Mouse (Mus musculus): ENCODE data around the gene Abcb8. TPM values are rescaled to one million over a fixed set of nuclear protein-coding genes. Genes with fewer than 3 reads are reported as not detected.
A peak's percentile ranks its signal among the peaks of the same experiment; 100 is the strongest.
"Not testable (repeated sequence)": the region's sequence is repeated elsewhere in the genome, so short reads cannot be mapped to it uniquely, and the experiment has no call there.

The Abcb8 gene
- total and polyA plus RNA-seq, 3 experiments, result 76.9 to 124 TPM; not detected in 1

GRCm38 (mm10) chr5:24394165-24394894 is 867 bp downstream of the Abcb8 start (continued):
- peak; percentile 61 for TF ChIP-seq ETS1 (IDR thresholded peaks at IDR 0.05; ENCODE audit: low read depth, low read length)
- peak; percentile 97 for TF ChIP-seq POLR2AphosphoS2 (IDR thresholded peaks at IDR 0.05; ENCODE audit: low read length)
- peak; percentile 24; the same call in 1 of the 2 replicates for TF ChIP-seq MXI1 (IDR thresholded peaks at IDR 0.05; ENCODE audit: low read depth, low read length)
- TF ChIP-seq KAT2A (conservative IDR thresholded peaks at IDR 0.05; ENCODE audit: low read depth, low read length), result peak; percentile 72
- peak; percentile 93 for TF ChIP-seq HCFC1 (IDR thresholded peaks at IDR 0.05; ENCODE audit: low read depth, low read length)
- no peak for TF ChIP-seq ZKSCAN1 (IDR thresholded peaks at IDR 0.05; ENCODE audit: low read depth, low read length)
- peak; percentile 2 for TF ChIP-seq RAD21 (IDR thresholded peaks at IDR 0.05; ENCODE audit: low read depth, low read length)
- no peak for TF ChIP-seq UBTF (IDR thresholded peaks at IDR 0.05; ENCODE audit: borderline replicate concordance, insufficient read depth, low read depth, low read length)
- 0 out of 2 replicates have a peak, but pooled peaks have one; percentile 46 for TF ChIP-seq ZNF384 (IDR thresholded peaks at IDR 0.05; ENCODE audit: low read depth, low read length)
- no peak for TF ChIP-seq MAFK (IDR thresholded peaks at IDR 0.05; ENCODE audit: borderline replicate concordance, low read depth, low read length)
- peak; percentile 66; the same call in 1 of the 2 replicates for TF ChIP-seq POLR2AphosphoS5 (IDR thresholded peaks at IDR 0.05; ENCODE audit: borderline replicate concordance, low read depth, low read length)

- H3K27ac ChIP-seq (ENCODE audit: control insufficient read depth, low read depth, low read length); H3K4me3 ChIP-seq (ENCODE audit: control insufficient read depth in 1 of 2, insufficient read depth in 1 of 2, low read depth in 2 of 2, low read length in 2 of 2); DNase-seq (ENCODE audit: low read depth, low spot score); H3K79me2 ChIP-seq (ENCODE audit: control insufficient read depth, insufficient read depth, low read length, poor library complexity); H3K27me3 ChIP-seq (ENCODE audit: control insufficient read depth in 1 of 2, insufficient read depth in 2 of 2, low read length in 2 of 2); H3K9ac ChIP-seq (ENCODE audit: control insufficient read depth, low read depth, low read length, poor library complexity, severe bottlenecking); H3K9me3 ChIP-seq (replicated peaks; ENCODE audit: insufficient read depth, low read length): not testable (repeated sequence)
- TF ChIP-seq TBP (IDR thresholded peaks at IDR 0.05; ENCODE audit: low read depth, low read length) (peak; percentile 26; the same call in 1 of the 2 replicates), ZNF384 (IDR thresholded peaks at IDR 0.05; ENCODE audit: low read depth, low read length) (peak; percentile 72), CTCF (IDR thresholded peaks at IDR 0.05 in 2 of 3, conservative IDR thresholded peaks at IDR 0.05 in 1 of 3; ENCODE audit: control insufficient read depth in 1 of 3, insufficient read depth in 1 of 3, low read depth in 2 of 3, low read length in 3 of 3, poor library complexity in 1 of 3, severe bottlenecking in 1 of 3) (peak in 2 of 3 experiments; percentile 18 to 22; a peak in 2 of 6 replicates)
- peaks cover 10 to 14% of the 10 kb centered on the region in 2 experiments for H3K4me1 ChIP-seq (ENCODE audit: control insufficient read depth in 1 of 2, insufficient read depth in 2 of 2, low read length in 2 of 2)
- H3K36me3 ChIP-seq (ENCODE audit: control insufficient read depth in 1 of 2, insufficient read depth in 2 of 2, low read length in 2 of 2), result peaks cover 2 to 15% of the 10 kb centered on the region in 2 experiments; a peak in 3 of 4 replicates
Measured at GRCm38 (mm10) chr5:24396254-24396653, 2.8 kb downstream of the Abcb8 start.

GRCm38 (mm10) chr5:24399686-24400085 is 6.2 kb downstream of the Abcb8 start:
- Histone ChIP-seq H3K27ac (ENCODE audit: control insufficient read depth, low read depth, low read length) (no peak overlapping the region), H3K4me1 (ENCODE audit: control insufficient read depth in 1 of 2, insufficient read depth in 2 of 2, low read length in 2 of 2) (peaks cover 12 to 18% of the 10 kb centered on the region in 2 experiments), H3K9ac (ENCODE audit: control insufficient read depth, low read depth, low read length, poor library complexity, severe bottlenecking) (no peak overlapping the region), H3K27me3 (ENCODE audit: control insufficient read depth in 1 of 2, insufficient read depth in 2 of 2, low read length in 2 of 2) (no peaks in the 10 kb centered on the region), H3K36me3 (ENCODE audit: control insufficient read depth in 1 of 2, insufficient read depth in 2 of 2, low read length in 2 of 2) (peaks cover 2 to 18% of the 10 kb centered on the region in 2 experiments; a peak in 3 of 4 replicates), H3K79me2 (ENCODE audit: control insufficient read depth, insufficient read depth, low read length, poor library complexity) (peaks cover 2% of the 10 kb centered on the region), H3K9me3 (replicated peaks; ENCODE audit: insufficient read depth, low read length) (no peaks in the 10 kb centered on the region), H3K4me3 (ENCODE audit: control insufficient read depth in 1 of 2, insufficient read depth in 1 of 2, low read depth in 2 of 2, low read length in 2 of 2) (no peak overlapping the region)
- no peak for DNase-seq (ENCODE audit: low read depth, low spot score)
- no peak for TF ChIP-seq RCOR1 (IDR thresholded peaks at IDR 0.05; ENCODE audit: low read depth, low read length)
- no peak for TF ChIP-seq E2F4 (IDR thresholded peaks at IDR 0.05; ENCODE audit: borderline replicate concordance, low read depth, low read length)
- TF ChIP-seq TAL1 (IDR thresholded peaks at IDR 0.05; ENCODE audit: low read length), result no peak
- TF ChIP-seq MAZ (IDR thresholded peaks at IDR 0.05; ENCODE audit: low read depth, low read length), result no peak
- no peak for TF ChIP-seq ZNF384 (IDR thresholded peaks at IDR 0.05; ENCODE audit: low read depth, low read length)
- no peak for TF ChIP-seq ZKSCAN1 (IDR thresholded peaks at IDR 0.05; ENCODE audit: low read depth, low read length)
- TF ChIP-seq CTCF (IDR thresholded peaks at IDR 0.05 in 2 of 3, conservative IDR thresholded peaks at IDR 0.05 in 1 of 3; ENCODE audit: control insufficient read depth in 1 of 3, insufficient read depth in 1 of 3, low read depth in 2 of 3, low read length in 3 of 3, poor library complexity in 1 of 3, severe bottlenecking in 1 of 3), result no peak
